ENCODE assay signal across 20 mouse cellular contexts in the genomic region with DNA sequence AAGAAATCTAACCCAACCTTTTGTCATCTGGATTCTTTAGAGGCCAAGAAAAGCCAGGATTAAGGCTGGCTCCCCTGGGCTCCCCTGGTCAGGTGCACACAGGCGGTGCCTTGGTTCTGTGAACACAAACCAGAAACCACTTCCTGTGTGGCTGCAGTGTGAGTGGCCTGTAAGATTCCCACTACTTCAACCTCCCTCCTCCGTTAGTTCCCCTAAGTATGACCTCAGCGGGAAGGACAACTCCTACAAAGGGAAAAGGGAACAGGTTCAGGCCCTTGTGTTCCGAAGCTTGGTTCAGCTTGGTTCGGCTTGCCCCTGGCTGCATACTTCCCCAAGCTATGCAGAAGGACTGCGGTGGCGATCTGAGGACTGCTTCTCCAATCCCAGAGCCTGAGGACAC. TPM values are rescaled to one million over a fixed set of nuclear protein-coding genes. Genes with fewer than 3 reads are reported as not detected.
A peak's percentile ranks its signal among the peaks of the same experiment; 100 is the strongest.
DNase-seq lines count a peak whose midpoint lies in the region; ATAC-seq lines count a peak whose summit lies in the region.
"Had no signal": no experiment of that assay in that cellular context is flagged by ENCODE, and none has a peak within 500 bp of the region (broad histone marks: within the 10 kb centered on the region; RNA-seq: fewer than 3 reads in every experiment).

No protein-coding gene starts in this region.

- H3K9me3 ChIP-seq in hindbrain, embryonic 10.5 days, result peaks cover 10% of the 10 kb centered on the region; the same call in 1 of the 2 replicates
- H3K9me3 ChIP-seq in hindbrain, embryonic 13.5 days, result no peaks in the 10 kb centered on the region
- H3K9me3 ChIP-seq in forebrain, embryonic 13.5 days (replicated peaks), result no peaks in the 10 kb centered on the region
- H3K9me3 ChIP-seq: hindbrain, embryonic 15.5 days; limb, embryonic 13.5 days had no signal

- no peak overlapping the region for H3K9ac ChIP-seq in hindbrain, embryonic 13.5 days
- H3K9ac ChIP-seq in forebrain, embryonic 13.5 days, result no peak overlapping the region
- H3K9ac ChIP-seq: hindbrain, embryonic 15.5 days; limb, embryonic 13.5 days had no signal

- H3K27ac ChIP-seq in hindbrain, embryonic 10.5 days, result 0 out of 2 replicates have a peak overlapping the region, but pooled peaks have one; percentile 17
- no peak overlapping the region for H3K27ac ChIP-seq in hindbrain, embryonic 13.5 days
- no peak overlapping the region for H3K27ac ChIP-seq in forebrain, embryonic 13.5 days
- H3K27ac ChIP-seq: hindbrain, embryonic 15.5 days; limb, embryonic 13.5 days had no signal

- H3K4me3 ChIP-seq in hindbrain, embryonic 10.5 days, result no peak overlapping the region
- H3K4me3 ChIP-seq in hindbrain, embryonic 13.5 days, result no peak overlapping the region
- no peak overlapping the region for H3K4me3 ChIP-seq in forebrain, embryonic 13.5 days
- H3K4me3 ChIP-seq: hindbrain, embryonic 15.5 days; limb, embryonic 13.5 days had no signal

- H3K27me3 ChIP-seq in hindbrain, embryonic 10.5 days (ENCODE audit: insufficient read depth, poor library complexity, severe bottlenecking), result peaks cover 14% of the 10 kb centered on the region
- H3K27me3 ChIP-seq in hindbrain, embryonic 13.5 days, result 0 out of 2 replicates have a peak, but pooled peaks cover 5% of the 10 kb centered on the region
- H3K27me3 ChIP-seq in forebrain, embryonic 13.5 days, result no peaks in the 10 kb centered on the region
- H3K27me3 ChIP-seq: hindbrain, embryonic 15.5 days; limb, embryonic 13.5 days had no signal

- WGBS in hindbrain, embryonic 10.5 days, result 96% methylated on average over 7 of the region's 7 CpGs
- WGBS in hindbrain, embryonic 13.5 days, result 92% methylated on average over 7 of the region's 7 CpGs
- WGBS in forebrain, embryonic 13.5 days, result 91% methylated on average over 7 of the region's 7 CpGs

- H3K36me3 ChIP-seq in hindbrain, embryonic 10.5 days, result no peaks in the 10 kb centered on the region
- no peaks in the 10 kb centered on the region for H3K36me3 ChIP-seq in hindbrain, embryonic 13.5 days
- no peaks in the 10 kb centered on the region for H3K36me3 ChIP-seq in forebrain, embryonic 13.5 days (ENCODE audit: poor library complexity, severe bottlenecking)
- H3K36me3 ChIP-seq: G1E; hindbrain, embryonic 15.5 days; limb, embryonic 13.5 days had no signal

- no peak for DNase-seq in hindbrain, embryonic 10.5 days (ENCODE audit: low spot score)
- peak; percentile 41 for DNase-seq in 416B (ENCODE audit: low read depth)
- peak; percentile 46 to 59 for DNase-seq in monocyte, adult 2 months (ENCODE audit: low read depth in 1 of 2, low spot score in 2 of 2)
- no peak for DNase-seq in layer of hippocampus, postnatal 25 days (ENCODE audit: extremely low spot score in 1 of 2, low spot score in 1 of 2)
- DNase-seq: adrenal gland, adult 2 months; cerebellum, adult 18-20 months; gastrocnemius, postnatal 36 days; kidney, adult 11 months; kidney, postnatal 4 days; right cerebral cortex, postnatal 14 days had no signal

- no peak for ATAC-seq in hindbrain, embryonic 13.5 days (ENCODE audit: low FRiP score)
- peak; percentile 59 for ATAC-seq in common myeloid progenitor, adult 5-6 weeks (replicated peaks; ENCODE audit: low read depth, poor library complexity, severe bottlenecking)
- no peak for ATAC-seq in forebrain, embryonic 13.5 days

- peaks cover 50% of the 10 kb centered on the region for H3K4me1 ChIP-seq in hindbrain, embryonic 10.5 days (replicated peaks)
- peaks cover 23% of the 10 kb centered on the region for H3K4me1 ChIP-seq in hindbrain, embryonic 13.5 days (replicated peaks)
- peaks cover 12% of the 10 kb centered on the region for H3K4me1 ChIP-seq in forebrain, embryonic 13.5 days

- H3K4me2 ChIP-seq in hindbrain, embryonic 13.5 days, result no peak overlapping the region
- H3K4me2 ChIP-seq in forebrain, embryonic 13.5 days, result no peak overlapping the region
- H3K4me2 ChIP-seq: hindbrain, embryonic 15.5 days; limb, embryonic 13.5 days; midbrain, embryonic 11.5 days had no signal

RNA-seq across cellular contexts. Expression of gene Gpr142, which starts 19.5 kb away (rescaled TPM):
- polyA plus RNA-seq in hindbrain, embryonic 10.5 days (2016; fragmentation: Nextera tagmentation; extraction: Ambion mirVana), result 0.37 and 0.77 TPM in 2 replicates
- polyA plus RNA-seq in hindbrain, embryonic 13.5 days (2015; fragmentation: Nextera tagmentation; extraction: Ambion mirVana), result not detected in 2 replicates
- total RNA-seq in common myeloid progenitor, adult 5-6 weeks (2017), result not detected in 2 replicates
- polyA plus RNA-seq in forebrain, embryonic 13.5 days (2015; fragmentation: Nextera tagmentation; extraction: Ambion mirVana), result not detected in 2 replicates
- total RNA-seq in layer of hippocampus, postnatal 25 days (2021), result not detected
- total RNA-seq: adrenal gland, adult 2 months; gastrocnemius, postnatal 36 days; left cerebral cortex, adult 18-20 months had no signal
- polyA plus RNA-seq: adrenal gland, adult 2 months; G1E; heart, embryonic 16.5 days; hindbrain, embryonic 15.5 days; limb, embryonic 13.5 days; liver, embryonic 16.5 days had no signal

RNA-seq across cellular contexts. Expression of gene Btbd17, which starts 22.4 kb away (rescaled TPM):
- polyA plus RNA-seq in hindbrain, embryonic 10.5 days (2016; fragmentation: Nextera tagmentation; extraction: Ambion mirVana), result 50.8 and 60.0 TPM in 2 replicates
- 21.4 and 22.3 TPM in 2 replicates for polyA plus RNA-seq in hindbrain, embryonic 13.5 days (2015; fragmentation: Nextera tagmentation; extraction: Ambion mirVana)
- not detected in 2 replicates for total RNA-seq in common myeloid progenitor, adult 5-6 weeks (2017)
- polyA plus RNA-seq in forebrain, embryonic 13.5 days (2015; fragmentation: Nextera tagmentation; extraction: Ambion mirVana), result 25.8 and 27.1 TPM in 2 replicates
- 10 to 100 TPM; 27.8 to 30.9 TPM for total RNA-seq in layer of hippocampus, postnatal 25 days (2021)
- total RNA-seq: adrenal gland, adult 2 months had no signal
- polyA plus RNA-seq: G1E; heart, embryonic 16.5 days; liver, embryonic 16.5 days had no signal

RNA-seq across cellular contexts. Expression of gene Gprc5c, which starts 32.8 kb away (rescaled TPM):
- 31.5 and 42.9 TPM in 2 replicates for polyA plus RNA-seq in hindbrain, embryonic 10.5 days (2016; fragmentation: Nextera tagmentation; extraction: Ambion mirVana)
- 9.9 and 11.9 TPM in 2 replicates for polyA plus RNA-seq in hindbrain, embryonic 13.5 days (2015; fragmentation: Nextera tagmentation; extraction: Ambion mirVana)
- not detected in 2 replicates for total RNA-seq in common myeloid progenitor, adult 5-6 weeks (2017)
- 4.6 and 5.0 TPM in 2 replicates for polyA plus RNA-seq in forebrain, embryonic 13.5 days (2015; fragmentation: Nextera tagmentation; extraction: Ambion mirVana)
- total RNA-seq in layer of hippocampus, postnatal 25 days (2021), result 1 to 10 TPM; 2.8 to 4.5 TPM
- polyA plus RNA-seq: G1E had no signal

RNA-seq across cellular contexts. Expression of gene Kif19a, which starts 53.0 kb away (rescaled TPM):
- polyA plus RNA-seq in hindbrain, embryonic 10.5 days (2016; fragmentation: Nextera tagmentation; extraction: Ambion mirVana), result 1.1 and 3.8 TPM in 2 replicates
- polyA plus RNA-seq in hindbrain, embryonic 13.5 days (2015; fragmentation: Nextera tagmentation; extraction: Ambion mirVana), result 1.2 and 1.3 TPM in 2 replicates
- total RNA-seq in common myeloid progenitor, adult 5-6 weeks (2017), result not detected in 2 replicates
- 0.36 and 1.3 TPM in 2 replicates for polyA plus RNA-seq in forebrain, embryonic 13.5 days (2015; fragmentation: Nextera tagmentation; extraction: Ambion mirVana)
- 10 to 100 TPM in 1 of 2 experiments, 1 to 10 TPM in 1; 6.6 to 11.5 TPM for total RNA-seq in layer of hippocampus, postnatal 25 days (2021)
- total RNA-seq: G1E had no signal
- polyA plus RNA-seq: G1E had no signal

Comparison
In these comparisons a context has a peak if more than half of its experiments do, and no peak if none do; other contexts are left out.
1. DNase-seq: peak in 416B (single experiment) and monocyte, adult 2 months (2 of 2); none in hindbrain, embryonic 10.5 days (single experiment) and layer of hippocampus, postnatal 25 days (0 of 2).